Mouse (Mus musculus) megakaryocyte, embryonic 14.5 days (primary cell): ENCODE data around the gene Snx32.

Experiments used
- FLI1 ChIP-seq: IDR thresholded peaks from 2 replicates; pipeline ENCODE4 v1.6.1; 2012; ENCODE audit warnings: low read length, inconsistent platforms, mixed read lengths
- GATA1 ChIP-seq: IDR thresholded peaks from 3 replicates; pipeline ENCODE4 v1.6.1; 2012; ENCODE audit warnings: mixed read lengths, low read length, inconsistent platforms, borderline replicate concordance

GRCm38 (mm10) chr19:5544031-5544430 lies 33.7 kb upstream of the Snx32 start:
- no peak for TF ChIP-seq GATA1
- TF ChIP-seq FLI1: no peak
